Mouse (Mus musculus): ENCODE results near the gene Spata7.

DNA sequence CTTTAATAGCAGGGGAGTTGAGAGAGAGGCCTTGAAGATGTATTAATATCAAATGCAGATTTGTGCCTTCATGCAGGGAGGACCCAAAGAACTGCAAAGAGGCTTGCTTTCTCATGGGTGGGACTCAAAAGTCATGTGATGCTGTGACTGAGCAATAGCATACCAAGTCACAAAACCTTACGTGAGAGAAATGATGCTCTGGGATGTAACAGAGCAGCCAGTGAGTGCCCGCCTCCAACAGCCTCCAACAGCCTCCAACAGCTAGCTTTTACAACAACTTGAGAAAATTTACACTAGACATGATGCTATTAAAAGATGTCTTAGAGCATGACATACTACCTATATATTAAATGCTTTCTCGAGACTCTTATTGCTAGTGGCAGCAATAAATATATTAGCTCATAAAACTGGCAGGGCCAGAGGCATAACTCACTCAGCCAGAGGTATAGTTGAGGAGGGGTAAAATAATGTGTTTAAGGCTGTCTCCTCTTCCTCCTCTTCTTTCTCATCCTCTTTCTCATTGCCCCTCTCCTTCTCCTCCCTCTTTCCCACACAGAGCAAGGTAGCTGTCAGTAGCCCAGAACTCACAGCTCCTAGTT is 12.9 kb upstream of the Spata7 start:
- TF ChIP-seq CTCF (IDR thresholded peaks at IDR 0.05; ENCODE audit: control insufficient read depth, insufficient read depth, insufficient replicate concordance, low read depth, low read length) (no peak), POLR2A (IDR thresholded peaks at IDR 0.05; ENCODE audit: control insufficient read depth, low read depth, low read length) (no peak)

Data from testis, adult 2 months (tissue).